Mouse (Mus musculus): Measurements from ENCODE around the gene Angptl1.

Gene Angptl1

GRCm38 (mm10) chr1:156838177-156838576 is at the start of gene Angptl1:
Gene Angptl1 (plus strand): TSS chr1:156838562.
- in situ Hi-C loops (cut with MboI, MseI): loop anchor here (25.0 kb wide), 1 partner anchor 1251 kb away; no protein-coding TSS in a partner anchor

DNA sequence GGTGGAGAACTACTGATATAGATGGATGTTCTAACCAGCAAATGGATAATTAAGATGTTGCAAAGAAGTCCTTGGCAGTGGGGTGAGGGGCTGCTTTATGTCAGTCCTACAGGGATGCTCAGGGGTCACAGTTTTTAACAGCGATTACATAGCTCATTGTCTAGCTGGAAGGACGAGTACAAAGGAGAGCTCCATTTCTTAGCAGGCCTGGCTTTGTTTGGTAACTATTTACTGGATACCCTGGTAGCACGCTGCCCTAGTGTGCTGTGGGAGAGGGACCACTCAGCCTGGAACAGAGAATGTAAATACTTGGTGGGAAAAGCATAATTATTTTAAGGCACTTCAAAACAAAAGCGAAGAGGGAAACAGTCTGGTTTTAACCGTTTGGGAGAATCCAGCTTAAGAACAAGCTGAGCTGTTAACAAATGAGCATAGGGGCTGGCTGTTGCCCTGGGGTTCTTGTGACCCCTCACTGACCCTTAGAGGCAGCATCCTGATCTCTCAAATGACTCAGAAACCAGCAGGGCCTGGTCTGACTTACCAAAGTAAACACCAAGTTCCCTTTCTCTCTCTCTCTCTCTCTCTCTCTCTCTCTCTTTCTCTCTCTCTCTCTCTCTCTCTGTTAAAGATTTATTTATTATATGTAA is 48.4 kb upstream of the Angptl1 start:
- in situ Hi-C loops (cut with MboI, MseI): no loop called here

- in situ Hi-C loops (cut with MboI, MseI): no loop called here
Measured at GRCm38 (mm10) chr1:156796251-156796650, 42.1 kb upstream of the Angptl1 start.

DNA sequence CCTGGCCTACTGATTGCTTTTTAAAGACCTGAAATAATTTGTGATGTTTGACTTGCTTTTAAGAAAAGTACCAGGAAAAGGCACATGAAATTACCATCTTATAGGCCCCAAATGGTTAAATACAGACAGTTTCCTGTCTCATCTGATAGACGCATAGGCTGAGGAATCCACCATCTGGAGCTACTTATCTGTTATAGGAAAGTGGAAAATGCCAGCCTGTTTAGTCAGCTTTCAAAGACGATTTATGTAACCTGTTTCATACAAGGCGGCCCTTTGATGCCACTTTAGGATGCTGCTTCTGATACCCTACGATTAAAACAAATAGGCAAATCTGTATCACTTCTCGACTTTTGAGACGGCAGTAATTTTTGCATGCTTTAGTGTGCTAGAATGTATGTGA is 37.1 kb upstream of the Angptl1 start:
- in situ Hi-C loops (cut with MboI, MseI): no loop called here

DNA sequence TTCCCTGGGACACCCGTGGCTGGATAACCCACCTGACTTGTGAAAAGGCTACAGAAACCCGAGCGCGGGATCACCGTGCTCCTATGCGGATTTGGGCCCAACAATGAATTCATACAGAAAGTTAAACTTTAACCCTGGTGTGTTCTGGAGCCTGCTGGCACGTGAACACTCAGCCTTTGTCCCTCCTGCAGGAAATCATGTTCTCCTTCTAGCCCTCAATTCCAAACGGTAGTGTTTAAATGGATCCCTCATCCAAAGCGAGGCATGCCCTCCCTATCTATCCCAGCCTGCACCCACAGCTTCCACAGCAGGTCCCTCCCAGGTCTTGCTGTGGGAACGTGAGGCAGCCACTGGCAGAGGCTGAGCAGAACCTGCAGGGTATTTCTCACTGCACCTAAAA is 30.0 kb upstream of the Angptl1 start:
- in situ Hi-C loops (cut with MboI, MseI): no loop called here

DNA sequence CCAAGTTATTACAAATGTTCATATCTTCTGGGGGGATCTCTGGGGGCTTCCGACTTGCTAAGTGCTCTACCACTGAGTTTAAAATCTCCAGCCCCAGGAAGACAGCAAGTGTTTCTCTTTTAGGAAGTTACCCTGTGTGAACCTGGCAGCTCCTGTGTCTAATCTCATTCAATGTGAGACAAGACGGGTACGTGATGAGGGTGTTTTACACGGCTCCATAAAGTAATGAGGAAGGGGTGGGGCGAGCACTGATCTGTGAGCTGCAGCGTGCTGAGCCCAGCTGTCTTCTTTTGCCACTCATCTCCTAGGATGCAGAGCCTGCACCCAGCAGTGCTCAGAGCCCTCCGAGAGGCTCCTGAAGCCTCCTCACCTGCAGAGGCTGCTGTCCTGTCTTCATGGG is 26.4 kb upstream of the Angptl1 start:
- in situ Hi-C loops (cut with MboI, MseI): no loop called here

DNA sequence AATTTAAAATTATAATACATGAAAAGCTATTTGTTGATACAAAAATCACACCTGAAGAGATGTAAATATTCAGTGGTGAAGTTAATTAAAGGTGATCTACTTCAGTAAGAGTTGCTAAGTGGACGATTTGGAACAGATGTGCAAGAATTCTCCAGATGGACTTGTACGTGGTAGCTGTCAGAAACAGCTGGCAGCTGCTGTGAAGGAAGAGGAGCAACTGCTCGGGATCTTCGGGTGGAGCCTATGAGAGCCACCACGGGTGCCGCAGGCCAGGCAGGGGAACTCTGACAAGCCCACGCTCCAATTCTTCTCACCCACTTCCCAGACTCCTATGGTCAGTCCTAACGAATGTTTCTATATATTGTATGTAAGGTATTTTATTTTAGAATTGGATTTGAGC is 25.6 kb upstream of the Angptl1 start:
- in situ Hi-C loops (cut with MboI, MseI): no loop called here

GRCm38 (mm10) chr1:156813485-156813884 is 24.9 kb upstream of the Angptl1 start:
- in situ Hi-C loops (cut with MboI, MseI): no loop called here

- in situ Hi-C loops (cut with MboI, MseI): no loop called here
Measured at GRCm38 (mm10) chr1:156819236-156819635, 19.1 kb upstream of the Angptl1 start.

- in situ Hi-C loops (cut with MboI, MseI): loop anchor here (25.0 kb wide), 1 partner anchor 1251 kb away; no protein-coding TSS in a partner anchor
Measured at GRCm38 (mm10) chr1:156838695-156839094, 333 bp downstream of the Angptl1 start.

- in situ Hi-C loops (cut with MboI, MseI): loop anchor here (25.0 kb wide), 1 partner anchor 1254 kb away; no protein-coding TSS in a partner anchor
Measured at GRCm38 (mm10) chr1:156841625-156842339, 3.4 kb downstream of the Angptl1 start.

GRCm38 (mm10) chr1:156847098-156847497 is 8.7 kb downstream of the Angptl1 start:
- in situ Hi-C loops (cut with MboI, MseI): loop anchor here (25.0 kb wide), 1 partner anchor 1260 kb away; no protein-coding TSS in a partner anchor

DNA sequence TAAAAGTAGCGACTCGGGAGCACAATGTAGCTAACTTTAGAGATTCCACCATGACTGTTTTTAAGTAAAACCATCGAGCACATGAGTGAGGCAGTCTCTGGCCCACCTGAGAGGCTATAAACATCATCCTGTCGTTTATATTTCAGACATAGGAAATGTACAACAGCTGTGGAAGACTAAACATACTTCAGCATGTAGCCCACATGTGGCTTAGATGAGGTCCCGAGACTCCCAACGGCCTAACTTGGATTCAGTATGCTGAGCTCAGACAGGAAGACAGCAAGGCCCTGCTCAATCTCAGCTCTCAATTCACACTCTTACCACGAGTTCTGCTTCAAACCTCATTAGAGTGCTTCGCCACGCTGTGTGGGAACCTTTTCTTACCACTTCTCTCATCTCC is 14.0 kb downstream of the Angptl1 start:
- in situ Hi-C loops (cut with MboI, MseI): no loop called here

DNA sequence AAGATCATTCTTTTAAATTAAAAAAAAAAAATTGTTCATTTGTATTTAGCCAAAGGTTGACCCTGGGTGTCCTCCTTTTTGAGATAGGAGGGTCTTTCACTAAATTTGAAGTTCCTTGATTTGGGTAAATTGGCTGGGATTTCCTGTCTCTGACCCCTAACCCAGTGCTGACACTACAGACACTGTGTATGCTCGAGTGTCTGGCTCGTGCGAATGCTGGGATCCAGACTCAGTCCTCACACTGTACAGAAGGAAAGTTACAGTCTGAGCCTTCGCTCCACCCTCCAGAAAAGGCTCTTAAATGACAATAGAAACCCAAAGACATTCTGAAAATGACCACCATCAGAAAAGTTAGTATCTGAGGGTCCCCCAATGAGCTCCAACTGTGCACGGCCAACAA is 14.5 kb downstream of the Angptl1 start:
- in situ Hi-C loops (cut with MboI, MseI): no loop called here

- in situ Hi-C loops (cut with MboI, MseI): no loop called here
Measured at GRCm38 (mm10) chr1:156854558-156854957, 16.2 kb downstream of the Angptl1 start.

- in situ Hi-C loops (cut with MboI, MseI): no loop called here
Measured at GRCm38 (mm10) chr1:156856666-156857065, 18.3 kb downstream of the Angptl1 start.

- in situ Hi-C loops (cut with MboI, MseI): no loop called here
Measured at GRCm38 (mm10) chr1:156859156-156859555, 20.8 kb downstream of the Angptl1 start.

- in situ Hi-C loops (cut with MboI, MseI): no loop called here
Measured at GRCm38 (mm10) chr1:156859711-156860250, 21.4 kb downstream of the Angptl1 start.

DNA sequence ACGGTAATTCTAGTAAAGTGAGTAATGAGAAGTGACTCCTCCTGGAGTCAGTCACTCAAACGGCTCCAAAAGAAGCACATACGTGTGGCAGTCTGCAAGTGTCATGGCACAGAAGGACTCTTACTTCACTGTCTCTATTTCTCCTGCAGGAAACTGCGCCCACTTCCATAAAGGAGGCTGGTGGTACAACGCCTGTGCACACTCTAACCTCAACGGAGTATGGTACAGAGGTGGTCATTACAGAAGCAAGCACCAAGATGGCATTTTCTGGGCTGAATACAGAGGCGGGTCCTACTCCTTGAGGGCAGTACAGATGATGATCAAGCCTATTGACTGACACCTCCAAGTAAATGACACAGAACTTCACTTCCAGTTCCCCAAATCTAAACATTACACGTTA is 21.9 kb downstream of the Angptl1 start:
- in situ Hi-C loops (cut with MboI, MseI): no loop called here

DNA sequence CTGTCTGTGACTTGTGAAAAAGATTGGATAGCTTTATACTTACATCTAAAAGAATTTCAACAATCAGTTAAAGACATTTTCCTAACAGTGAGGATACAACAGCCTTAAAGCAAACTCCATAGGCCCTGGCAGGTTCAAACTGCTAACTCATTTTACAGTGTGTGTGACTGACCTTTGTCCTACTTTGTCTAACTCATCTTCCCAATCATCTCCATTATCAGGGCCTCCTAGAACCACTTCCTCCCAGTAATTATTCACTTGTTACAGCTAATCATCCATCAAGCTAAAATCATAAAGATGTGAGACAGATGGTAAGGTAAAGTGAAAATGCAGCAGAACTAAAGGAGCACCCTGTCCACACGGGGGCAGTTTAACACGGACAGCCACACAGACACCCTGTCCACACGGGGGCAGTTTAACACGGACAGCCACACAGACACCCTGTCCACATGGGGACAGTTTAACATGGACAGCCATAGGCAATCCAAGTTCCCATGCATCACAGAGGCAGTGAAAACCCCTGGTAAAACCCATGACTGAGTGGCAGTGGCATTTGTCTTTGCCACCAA is 23.2 kb downstream of the Angptl1 start:
- in situ Hi-C loops (cut with MboI, MseI): no loop called here

DNA sequence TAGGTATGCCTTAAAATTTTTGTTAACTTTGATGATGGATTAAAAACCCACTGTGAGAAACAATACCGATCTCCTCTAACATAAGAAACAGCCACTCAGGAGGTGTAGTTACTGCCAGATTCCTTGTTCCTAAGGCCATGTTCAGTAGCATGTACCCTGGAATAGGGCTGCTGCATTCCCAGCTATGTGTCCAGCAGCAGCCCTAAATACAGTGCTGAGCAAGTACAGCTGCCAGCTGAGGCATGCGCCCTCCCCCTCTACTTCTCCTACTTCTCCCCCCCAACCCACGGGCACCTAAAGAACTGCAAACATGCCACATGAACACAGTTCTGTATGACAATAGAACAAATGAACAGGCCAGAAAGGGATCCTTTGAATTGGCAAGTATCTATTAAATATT is 25.4 kb downstream of the Angptl1 start:
- in situ Hi-C loops (cut with MboI, MseI): no loop called here

- in situ Hi-C loops (cut with MboI, MseI): no loop called here
Measured at GRCm38 (mm10) chr1:156864240-156864639, 25.9 kb downstream of the Angptl1 start.
